Mouse (Mus musculus): ENCODE results near the gene Cbfa2t2.

- TF ChIP-seq CTCF (IDR thresholded peaks at IDR 0.05; ENCODE audit: insufficient read depth, low read length) (no peak), POLR2A (IDR thresholded peaks at IDR 0.05; ENCODE audit: borderline replicate concordance, extremely low read depth, low read depth, low read length) (no peak)
These were observed 115.6 kb downstream of the Cbfa2t2 start for GRCm38 (mm10) chr2:154551927-154552326.

All from lung, adult 2 months (tissue).